Mouse (Mus musculus) CH12.LX (cell line): ENCODE measurements at regions not wholly inside any gene's neighbourhood (a gene's known extent, or its start where the extent isn't known, plus 50 kb on each side); places are given as distances from the start of the nearest gene placed in this dataset.

ENCODE experiments used
- CHD1 ChIP-seq: IDR thresholded peaks from 2 replicates; pipeline ENCODE4 v1.6.1; 2012; ENCODE audit warnings: low read depth, low read length, improper control_type of control experiment, inconsistent platforms
- CHD2 ChIP-seq: IDR thresholded peaks from 2 replicates; pipeline ENCODE4 v1.6.1; 2011; ENCODE audit warnings: low read length, improper control_type of control experiment
- CTCF ChIP-seq, 2 experiments: IDR thresholded peaks in 1 of 2; conservative IDR thresholded peaks in 1 of 2; 2 replicates each; pipeline ENCODE4 v1.5.1; 2011 to 2012; ENCODE audit warnings: low read depth in 2 of 2, low read length in 2 of 2, improper control_type of control experiment in 1 of 2, inconsistent platforms in 1 of 2, mild to moderate bottlenecking in 1 of 2, moderate library complexity in 1 of 2
- EP300 ChIP-seq: IDR thresholded peaks from 2 replicates; pipeline ENCODE4 v1.6.1; 2011; ENCODE audit warnings: low read length, improper control_type of control experiment
- HCFC1 ChIP-seq: IDR thresholded peaks from 2 replicates; pipeline ENCODE4 v1.6.1; 2012; ENCODE audit warnings: low read depth, mild to moderate bottlenecking, inconsistent platforms, low read length, improper control_type of control experiment
- MEF2A ChIP-seq: IDR thresholded peaks from 2 replicates; pipeline ENCODE4 v1.6.1; 2014; ENCODE audit warnings: low read depth, mild to moderate bottlenecking, inconsistent platforms, low read length, improper control_type of control experiment, borderline replicate concordance
- POLR2A ChIP-seq: IDR thresholded peaks from 2 replicates; pipeline ENCODE4 v1.6.1; 2011; ENCODE audit warnings: low read depth, mild to moderate bottlenecking, improper control_type of control experiment, low read length
- POLR2AphosphoS2 ChIP-seq: IDR thresholded peaks from 2 replicates; pipeline ENCODE4 v1.6.1; 2011; ENCODE audit warnings: low read depth, low read length, improper control_type of control experiment
- RCOR1 ChIP-seq: conservative IDR thresholded peaks from 2 replicates; pipeline ENCODE4 v1.6.1; 2012; ENCODE audit warnings: low read depth, mild to moderate bottlenecking, inconsistent platforms, low read length, improper control_type of control experiment
- USF1 ChIP-seq: IDR thresholded peaks from 2 replicates; pipeline ENCODE4 v1.6.1; 2014; ENCODE audit warnings: low read depth, mild to moderate bottlenecking, inconsistent platforms, low read length, improper control_type of control experiment
- ZNF384 ChIP-seq: IDR thresholded peaks from 2 replicates; pipeline ENCODE4 v1.6.1; 2012; ENCODE audit warnings: low read depth, low read length, improper control_type of control experiment, inconsistent platforms

- TF ChIP-seq CTCF (conservative IDR thresholded peaks at IDR 0.05 in 1 of 2, IDR thresholded peaks at IDR 0.05 in 1 of 2; ENCODE audit: low read depth in 2 of 2, low read length in 2 of 2) (no peak), HCFC1 (no peak), RCOR1 (no peak), CHD1 (no peak), POLR2A (no peak), EP300 (no peak), USF1 (no peak), POLR2AphosphoS2 (no peak), CHD2 (no peak), ZNF384 (no peak), MEF2A (no peak)
Measured at GRCm38 (mm10) chr13:40645646-40646045, 92.5 kb downstream of the Tfap2a start.
